Mouse (Mus musculus): ENCODE data around the gene Alkbh8. TPM values are rescaled to one million over a fixed set of nuclear protein-coding genes. Genes with fewer than 3 reads are reported as not detected.
"Not testable (repeated sequence)": the region's sequence is repeated elsewhere in the genome, so short reads cannot be mapped to it uniquely, and the experiment has no call there.

Gene Alkbh8
- 15.9 and 18.3 TPM in 2 replicates for polyA plus RNA-seq (2015; fragmentation: Nextera tagmentation; extraction: Ambion mirVana)

DNA sequence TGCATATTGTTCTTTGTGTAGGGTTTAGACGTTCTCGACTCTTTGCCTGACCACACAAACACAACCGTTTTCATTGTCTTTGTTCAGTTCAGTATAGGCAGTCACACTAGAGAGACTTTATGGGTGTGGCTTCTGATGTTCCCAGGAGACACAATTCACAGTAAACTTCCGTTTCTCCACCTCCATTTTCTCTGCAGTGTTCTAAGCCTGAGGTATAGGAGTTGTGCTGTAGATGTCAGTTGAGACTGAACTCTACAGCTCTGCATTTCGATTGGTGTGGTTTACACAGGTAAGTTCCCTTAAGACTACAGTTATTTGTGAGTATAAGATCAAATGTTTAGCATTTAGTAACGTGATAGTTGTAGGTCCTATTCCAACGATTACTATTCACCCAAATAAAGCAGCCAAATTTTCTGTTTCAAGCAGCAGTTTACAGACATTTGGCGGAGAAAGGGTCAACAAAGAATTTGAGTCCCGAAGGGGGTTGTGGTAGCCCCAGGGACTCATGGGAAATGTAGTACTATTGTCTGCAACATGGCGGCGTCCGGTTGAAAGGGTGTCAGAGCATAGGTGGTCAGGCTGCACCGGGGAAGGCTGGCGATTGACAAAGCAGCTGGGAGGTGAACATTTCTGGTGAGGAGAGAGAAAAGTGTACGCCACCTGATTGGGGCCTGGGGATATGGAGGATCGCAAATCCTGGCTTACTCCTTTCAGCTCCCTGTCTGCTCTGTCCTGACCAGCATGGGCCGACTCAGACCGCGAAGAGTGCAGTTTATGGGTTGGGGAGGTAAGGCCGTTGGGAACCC lies at the start of gene Alkbh8:
Gene Alkbh8, plus strand, starts transcription at position 179 of the 806 bp plus-strand sequence.
- peak within 1 kb of the TSS; percentile 65 for H3K9ac ChIP-seq (ENCODE audit: low read depth, low read length)
- H3K4me2 ChIP-seq (ENCODE audit: low read length): peak within 1 kb of the TSS; percentile 74
- H3K27ac ChIP-seq: peak within 1 kb of the TSS; percentile 79
- peak; percentile 95 for DNase-seq (ENCODE audit: low spot score)
- H3K27me3 ChIP-seq (ENCODE audit: insufficient read depth, low read length): no peaks in the 10 kb centered on the region
- no peak for TF ChIP-seq CTCF (IDR thresholded peaks at IDR 0.05; ENCODE audit: low read depth)
- peak; percentile 96 for ATAC-seq (replicated peaks; ENCODE audit: low FRiP score, low read depth)
- WGBS: 3% methylated on average over 20 of the region's 20 CpGs
- H3K36me3 ChIP-seq (ENCODE audit: insufficient read depth, low read length): 0 out of 2 replicates have a peak, but pooled peaks cover 4% of the 10 kb centered on the region
- no peaks in the 10 kb centered on the region for H3K9me3 ChIP-seq (replicated peaks; ENCODE audit: low read length)
- peak within 1 kb of the TSS; percentile 60 for H3K4me3 ChIP-seq (replicated peaks; ENCODE audit: low read depth, low read length)
- H3K4me1 ChIP-seq (replicated peaks; ENCODE audit: insufficient read depth, low read length): 0 out of 2 replicates have a peak, but pooled peaks cover 4% of the 10 kb centered on the region

DNA sequence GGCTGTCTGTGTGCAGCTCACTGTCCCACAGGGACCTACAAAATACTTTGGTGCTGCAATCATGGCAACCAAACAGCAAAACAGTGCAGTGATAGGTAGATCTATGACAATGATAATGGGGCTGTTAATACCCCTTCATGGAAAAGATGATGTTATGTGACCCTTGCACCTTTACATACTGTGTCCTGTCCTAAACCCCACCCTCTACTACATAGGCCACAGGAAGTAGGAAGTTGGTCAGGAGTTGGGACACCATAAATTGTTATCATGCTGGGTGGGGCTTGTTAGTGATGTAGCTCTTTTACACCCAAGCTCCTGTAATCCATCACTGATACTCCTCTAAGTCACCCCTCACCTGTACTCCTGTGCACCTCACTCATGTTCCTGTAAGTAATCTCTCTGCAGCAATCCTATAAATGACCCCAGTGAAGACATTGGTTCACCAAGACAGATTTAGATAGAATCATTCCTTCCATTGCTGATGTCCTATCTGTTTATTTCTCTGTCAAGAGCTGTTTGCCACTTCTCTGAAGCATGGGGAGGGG lies 25.6 kb upstream of the Alkbh8 start:
- H3K27me3 ChIP-seq (ENCODE audit: insufficient read depth, low read length): no peaks in the 10 kb centered on the region
- H3K4me1 ChIP-seq (replicated peaks; ENCODE audit: insufficient read depth, low read length): no peaks in the 10 kb centered on the region
- no peak overlapping the region for H3K9ac ChIP-seq (ENCODE audit: low read depth, low read length)
- no peaks in the 10 kb centered on the region for H3K36me3 ChIP-seq (ENCODE audit: insufficient read depth, low read length)
- TF ChIP-seq CTCF (IDR thresholded peaks at IDR 0.05; ENCODE audit: low read depth): no peak
- H3K4me2 ChIP-seq (ENCODE audit: low read length): no peak overlapping the region
- H3K4me3 ChIP-seq (replicated peaks; ENCODE audit: low read depth, low read length): no peak overlapping the region
- ATAC-seq (replicated peaks; ENCODE audit: low FRiP score, low read depth) (peak; percentile 54), DNase-seq (ENCODE audit: low spot score) (no peak)
- H3K9me3 ChIP-seq (replicated peaks; ENCODE audit: low read length): no peaks in the 10 kb centered on the region
- H3K27ac ChIP-seq: no peak overlapping the region

DNA sequence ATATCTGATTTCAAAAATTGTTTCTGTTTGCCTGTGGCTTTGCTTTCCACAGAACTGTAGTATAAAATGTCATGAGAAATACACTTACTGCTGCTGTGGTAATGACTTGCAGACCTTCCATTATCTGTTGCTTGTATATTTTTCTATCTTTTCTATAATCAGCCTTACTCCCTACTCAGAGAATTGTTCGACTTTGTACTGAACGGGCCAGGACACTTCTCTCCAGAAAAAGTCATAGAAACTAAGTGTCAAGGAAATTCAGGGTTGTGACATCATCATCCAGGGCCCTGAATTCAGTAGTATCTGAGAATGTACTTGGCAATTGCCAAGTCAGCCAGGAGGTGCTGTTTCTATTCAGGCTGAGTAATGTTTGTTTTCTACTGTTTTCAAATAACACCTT lies 24.9 kb upstream of the Alkbh8 start:
- H3K36me3 ChIP-seq (ENCODE audit: insufficient read depth, low read length): no peaks in the 10 kb centered on the region
- 81% methylated on average over 2 of the region's 2 CpGs for WGBS
- H3K4me3 ChIP-seq (replicated peaks; ENCODE audit: low read depth, low read length): no peak overlapping the region
- H3K4me2 ChIP-seq (ENCODE audit: low read length): no peak overlapping the region
- no peak overlapping the region for H3K27ac ChIP-seq
- no peaks in the 10 kb centered on the region for H3K9me3 ChIP-seq (replicated peaks; ENCODE audit: low read length)
- no peaks in the 10 kb centered on the region for H3K4me1 ChIP-seq (replicated peaks; ENCODE audit: insufficient read depth, low read length)
- ATAC-seq (replicated peaks; ENCODE audit: low FRiP score, low read depth) (no peak), DNase-seq (ENCODE audit: low spot score) (no peak)
- no peaks in the 10 kb centered on the region for H3K27me3 ChIP-seq (ENCODE audit: insufficient read depth, low read length)
- no peak for TF ChIP-seq CTCF (IDR thresholded peaks at IDR 0.05; ENCODE audit: low read depth)
- H3K9ac ChIP-seq (ENCODE audit: low read depth, low read length): no peak overlapping the region

DNA sequence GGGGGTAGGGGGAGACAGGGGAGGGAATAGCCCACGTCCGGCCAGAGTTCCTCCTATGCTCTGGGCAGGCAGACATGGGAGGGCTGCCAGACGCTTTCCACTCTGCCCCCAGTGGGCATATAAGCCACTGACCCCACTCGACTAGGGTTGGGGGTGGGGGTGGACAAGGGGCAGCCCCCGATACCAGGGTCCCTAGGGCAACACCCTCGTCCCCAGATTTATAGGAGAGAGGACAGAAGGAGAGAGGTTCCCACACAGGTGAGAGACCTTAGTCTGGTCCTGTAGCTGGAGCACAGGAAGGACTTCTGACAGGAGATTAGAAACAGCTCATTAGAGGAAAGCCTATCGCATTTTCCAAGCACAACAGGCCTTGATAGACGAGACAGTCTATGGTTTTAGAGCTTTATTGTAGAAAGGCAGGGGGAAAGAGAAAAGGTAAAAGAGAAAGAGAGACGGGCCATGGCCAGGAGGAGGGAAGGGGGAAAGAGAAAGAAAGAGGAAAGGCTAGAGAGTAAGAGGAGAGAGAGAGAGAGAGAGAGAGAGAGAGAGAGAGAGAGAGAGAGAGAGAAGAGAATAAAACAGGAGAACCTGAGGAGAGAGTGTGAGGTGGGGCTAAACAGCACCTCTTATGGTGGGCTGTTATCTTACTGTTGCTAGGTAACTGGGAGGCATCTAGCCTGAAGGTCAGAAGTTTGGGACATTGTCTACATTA lies 7.4 kb upstream of the Alkbh8 start:
- not testable (repeated sequence) for ATAC-seq (replicated peaks; ENCODE audit: low FRiP score, low read depth)
- 43% methylated on average over 9 of the region's 9 CpGs for WGBS

DNA sequence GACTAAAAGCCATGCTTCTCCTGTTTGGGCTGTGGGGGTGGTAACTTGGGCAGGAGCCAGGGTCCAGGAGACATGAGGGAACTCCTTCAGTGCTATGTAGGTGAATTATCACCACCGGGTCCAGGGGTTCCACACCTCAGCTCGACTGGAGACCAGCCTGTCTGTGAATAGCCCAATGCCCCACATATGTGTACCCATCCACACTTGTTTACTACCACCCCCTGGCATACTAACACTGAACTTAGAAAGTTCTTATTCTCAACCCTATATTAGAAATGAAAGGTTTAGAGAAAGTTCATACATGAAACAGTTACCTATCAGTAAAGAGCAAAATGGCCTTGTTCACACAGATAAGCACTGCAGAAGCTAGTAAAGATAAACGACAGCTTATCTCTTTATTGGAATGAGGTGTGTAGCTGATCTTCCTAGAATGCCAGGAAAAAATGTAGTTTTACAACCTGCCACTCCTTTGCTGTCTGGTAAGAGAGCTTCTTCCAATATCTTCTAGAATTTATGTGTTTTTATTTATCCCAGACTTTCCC lies 6.8 kb upstream of the Alkbh8 start:
- DNase-seq (ENCODE audit: low spot score): no peak
- no peak for TF ChIP-seq CTCF (IDR thresholded peaks at IDR 0.05; ENCODE audit: low read depth)
- H3K36me3 ChIP-seq (ENCODE audit: insufficient read depth, low read length): no peaks in the 10 kb centered on the region
- H3K4me3 ChIP-seq (replicated peaks; ENCODE audit: low read depth, low read length): no peak overlapping the region
- H3K9ac ChIP-seq (ENCODE audit: low read depth, low read length): no peak overlapping the region
- no peak for ATAC-seq (replicated peaks; ENCODE audit: low FRiP score, low read depth)
- no peak overlapping the region for H3K4me2 ChIP-seq (ENCODE audit: low read length)
- H3K27me3 ChIP-seq (ENCODE audit: insufficient read depth, low read length): no peaks in the 10 kb centered on the region
- H3K4me1 ChIP-seq (replicated peaks; ENCODE audit: insufficient read depth, low read length): no peaks in the 10 kb centered on the region
- no peak overlapping the region for H3K27ac ChIP-seq
- 52% methylated on average over 3 of the region's 3 CpGs for WGBS
- no peaks in the 10 kb centered on the region for H3K9me3 ChIP-seq (replicated peaks; ENCODE audit: low read length)

More for the DNA sequence above, 7.4 kb upstream of the Alkbh8 start:
- not testable (repeated sequence) for H3K36me3 ChIP-seq (ENCODE audit: insufficient read depth, low read length); H3K9me3 ChIP-seq (replicated peaks; ENCODE audit: low read length); H3K4me2 ChIP-seq (ENCODE audit: low read length); H3K4me1 ChIP-seq (replicated peaks; ENCODE audit: insufficient read depth, low read length); DNase-seq (ENCODE audit: low spot score); H3K27me3 ChIP-seq (ENCODE audit: insufficient read depth, low read length); H3K27ac ChIP-seq; H3K4me3 ChIP-seq (replicated peaks; ENCODE audit: low read depth, low read length); H3K9ac ChIP-seq (ENCODE audit: low read depth, low read length)

DNA sequence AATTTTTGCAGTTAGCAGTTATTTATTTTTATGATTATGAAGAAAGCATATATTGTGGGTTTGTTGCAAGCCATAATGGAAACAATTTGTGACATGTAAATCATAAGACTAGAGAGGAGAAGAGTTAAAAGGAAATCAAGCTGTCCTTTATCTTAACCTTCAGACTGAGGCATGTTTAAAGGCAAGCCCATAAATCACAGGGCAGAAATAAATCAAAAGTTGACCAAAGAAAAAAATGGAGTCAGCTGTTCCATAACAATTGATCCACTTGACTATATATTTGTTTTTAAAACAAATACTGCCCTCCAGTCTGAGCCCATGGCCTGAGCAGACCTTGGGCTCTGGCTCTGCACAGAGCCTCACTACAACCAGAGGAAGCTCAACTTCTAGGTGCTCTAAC lies 4.6 kb upstream of the Alkbh8 start:
- ATAC-seq (replicated peaks; ENCODE audit: low FRiP score, low read depth): no peak
- Histone ChIP-seq H3K4me1 (replicated peaks; ENCODE audit: insufficient read depth, low read length) (no peaks in the 10 kb centered on the region), H3K4me3 (replicated peaks; ENCODE audit: low read depth, low read length) (no peak overlapping the region), H3K27me3 (ENCODE audit: insufficient read depth, low read length) (no peaks in the 10 kb centered on the region), H3K27ac (no peak overlapping the region), H3K4me2 (ENCODE audit: low read length) (no peak overlapping the region), H3K36me3 (ENCODE audit: insufficient read depth, low read length) (no peaks in the 10 kb centered on the region), H3K9me3 (replicated peaks; ENCODE audit: low read length) (no peaks in the 10 kb centered on the region), H3K9ac (ENCODE audit: low read depth, low read length) (no peak overlapping the region)
- TF ChIP-seq CTCF (IDR thresholded peaks at IDR 0.05; ENCODE audit: low read depth): no peak
- DNase-seq (ENCODE audit: low spot score): no peak

Data from kidney, postnatal 0 days (tissue).